Mouse (Mus musculus): ENCODE measurements around the gene Emx2.

GRCm38 (mm10) chr19:59454196-59454595, 4.0 kb upstream of the Emx2 start:
- TF ChIP-seq CTCF (IDR thresholded peaks at IDR 0.05; ENCODE audit: extremely low read depth, insufficient read depth, insufficient read length, insufficient replicate concordance), result peak; percentile 69; the same call in 1 of the 2 replicates
- no peak for TF ChIP-seq POLR2A (IDR thresholded peaks at IDR 0.05; ENCODE audit: low read depth, low read length)
